ENCODE assay signal across 22 mouse cellular contexts in the genomic region with DNA sequence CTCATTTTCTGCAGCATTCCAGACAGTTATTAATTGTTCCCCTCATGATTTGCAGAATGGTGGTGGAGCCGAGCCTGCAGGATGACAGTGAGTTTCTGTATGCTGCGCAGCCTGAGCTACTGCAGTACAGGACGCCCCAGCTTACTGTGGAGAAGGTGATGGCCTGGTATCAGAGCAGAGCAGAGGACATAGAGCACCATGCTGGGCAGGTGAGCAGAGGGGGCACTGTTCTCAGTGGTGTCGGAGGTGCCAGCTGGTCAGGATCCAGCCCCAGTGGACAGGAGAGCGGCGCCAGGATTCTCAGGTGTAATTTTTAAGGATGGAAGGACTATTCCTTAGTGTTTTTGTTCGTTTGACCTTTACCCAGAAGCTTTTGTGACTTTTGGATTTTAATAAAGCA.
DNase-seq lines count a peak whose midpoint lies in the region; ATAC-seq and TF ChIP-seq lines count a peak whose summit lies in the region.
"Had no signal": no experiment of that assay in that cellular context is flagged by ENCODE, and none has a peak within 500 bp of the region (broad histone marks: within the 10 kb centered on the region; RNA-seq: fewer than 3 reads in every experiment).

No protein-coding gene starts in this region.

- peak; percentile 12 for DNase-seq in brain, adult 2 months (ENCODE audit: low read depth, low spot score)
- DNase-seq in cerebellum, adult 11-12 months: peak; percentile 36
- peak; percentile 27 for DNase-seq in cerebellum, adult 9-10 months
- peak; percentile 22 to 60 for DNase-seq in cerebellum, postnatal 25 days
- DNase-seq in lung, adult 18-20 months: no peak
- DNase-seq in hindbrain, embryonic 14.5 days (ENCODE audit: low spot score): no peak
- no peak for DNase-seq in stomach, postnatal 0 days (ENCODE audit: low spot score)
- DNase-seq: adrenal gland, adult 2 months; adrenal gland, postnatal 25 days; forebrain, postnatal 0 days; gastrocnemius, postnatal 14 days; heart, adult 2 months; heart, postnatal 14 days; kidney, adult 2 months had no signal

- H3K27me3 ChIP-seq in hindbrain, embryonic 14.5 days (ENCODE audit: control insufficient read depth, insufficient read depth, low read length): no peaks in the 10 kb centered on the region
- H3K27me3 ChIP-seq in stomach, postnatal 0 days (ENCODE audit: control insufficient read depth, insufficient read depth, low read length): no peaks in the 10 kb centered on the region
- H3K27me3 ChIP-seq: CH12.LX; embryonic facial prominence, embryonic 13.5 days; forebrain, embryonic 13.5 days; heart, embryonic 15.5 days; hindbrain, embryonic 13.5 days; intestine, embryonic 15.5 days; Patski had no signal

- no peak overlapping the region for H3K4me3 ChIP-seq in hindbrain, embryonic 14.5 days (replicated peaks; ENCODE audit: low read length)
- no peak overlapping the region for H3K4me3 ChIP-seq in stomach, postnatal 0 days (ENCODE audit: low read depth, low read length)
- H3K4me3 ChIP-seq: embryonic facial prominence, embryonic 13.5 days; forebrain, embryonic 13.5 days; heart, adult 2 months; heart, embryonic 15.5 days; hindbrain, embryonic 13.5 days; intestine, embryonic 15.5 days had no signal

- H3K27ac ChIP-seq in hindbrain, embryonic 14.5 days: no peak overlapping the region
- H3K27ac ChIP-seq in stomach, postnatal 0 days (replicated peaks): no peak overlapping the region
- H3K27ac ChIP-seq: embryonic facial prominence, embryonic 13.5 days; forebrain, embryonic 13.5 days; heart, adult 2 months; heart, embryonic 15.5 days; hindbrain, embryonic 13.5 days; intestine, embryonic 15.5 days had no signal

- H3K4me1 ChIP-seq in hindbrain, embryonic 14.5 days (replicated peaks; ENCODE audit: control insufficient read depth, insufficient read depth, low read length): no peaks in the 10 kb centered on the region
- H3K4me1 ChIP-seq in stomach, postnatal 0 days (replicated peaks; ENCODE audit: control insufficient read depth, insufficient read depth): no peaks in the 10 kb centered on the region
- H3K4me1 ChIP-seq: embryonic facial prominence, embryonic 13.5 days; heart, embryonic 15.5 days; hindbrain, embryonic 13.5 days; intestine, embryonic 15.5 days had no signal

- no peak overlapping the region for H3K9ac ChIP-seq in hindbrain, embryonic 14.5 days
- H3K9ac ChIP-seq in stomach, postnatal 0 days (ENCODE audit: low read length): no peak overlapping the region
- H3K9ac ChIP-seq: embryonic facial prominence, embryonic 13.5 days; forebrain, embryonic 13.5 days; forebrain, postnatal 0 days; heart, embryonic 15.5 days; hindbrain, embryonic 13.5 days; intestine, embryonic 15.5 days had no signal

- TF ChIP-seq CTCF in stomach, postnatal 0 days (IDR thresholded peaks at IDR 0.05; ENCODE audit: low read depth): no peak

- 89% methylated on average over 7 of the region's 7 CpGs for WGBS in hindbrain, embryonic 14.5 days
- WGBS in stomach, postnatal 0 days: 79% methylated on average over 7 of the region's 7 CpGs

- no peak overlapping the region for H3K4me2 ChIP-seq in hindbrain, embryonic 14.5 days (replicated peaks)
- H3K4me2 ChIP-seq in stomach, postnatal 0 days (replicated peaks; ENCODE audit: low read depth): no peak overlapping the region
- H3K4me2 ChIP-seq: embryonic facial prominence, embryonic 13.5 days; forebrain, embryonic 13.5 days; heart, embryonic 11.5 days; heart, embryonic 15.5 days; hindbrain, embryonic 13.5 days; intestine, embryonic 15.5 days had no signal

- peaks cover 36% of the 10 kb centered on the region for H3K36me3 ChIP-seq in hindbrain, embryonic 14.5 days (replicated peaks; ENCODE audit: control insufficient read depth, insufficient read depth)
- H3K36me3 ChIP-seq in stomach, postnatal 0 days (ENCODE audit: control insufficient read depth, insufficient read depth, low read length): no peaks in the 10 kb centered on the region
- H3K36me3 ChIP-seq: intestine, embryonic 15.5 days had no signal

- TF ChIP-seq EP300 in stomach, postnatal 0 days (optimal IDR thresholded peaks at IDR 0.05): no peak

- ATAC-seq in hindbrain, embryonic 14.5 days (ENCODE audit: low FRiP score): no peak
- ATAC-seq in stomach, postnatal 0 days (ENCODE audit: low FRiP score, low TSS enrichment): no peak
- ATAC-seq: forebrain, embryonic 13.5 days; forebrain, postnatal 0 days; intestine, embryonic 15.5 days; Patski had no signal

- H3K9me3 ChIP-seq in hindbrain, embryonic 14.5 days (ENCODE audit: control insufficient read depth, low read length): no peaks in the 10 kb centered on the region
- H3K9me3 ChIP-seq in stomach, postnatal 0 days (ENCODE audit: control insufficient read depth, low read length): no peaks in the 10 kb centered on the region
- H3K9me3 ChIP-seq: embryonic facial prominence, embryonic 13.5 days; forebrain, embryonic 13.5 days; heart, embryonic 15.5 days; hindbrain, embryonic 13.5 days; intestine, embryonic 15.5 days had no signal

Comparison
In these comparisons a context has a peak if more than half of its experiments do, and no peak if none do; other contexts are left out.
1. DNase-seq: peak in brain, adult 2 months (single experiment), cerebellum, adult 11-12 months (single experiment), cerebellum, adult 9-10 months (single experiment) and cerebellum, postnatal 25 days (2 of 2); none in lung, adult 18-20 months (0 of 2), hindbrain, embryonic 14.5 days (single experiment) and stomach, postnatal 0 days (single experiment).